Mouse (Mus musculus) hindbrain, embryonic 11.5 days (tissue): ENCODE data around the gene Trpm1. TPM values are rescaled to one million over a fixed set of nuclear protein-coding genes. Genes with fewer than 3 reads are reported as not detected.

ENCODE experiments used
- ATAC-seq: fragments of 200-750 bp; cut with Nextera tagmentation; 2 replicates; pipeline ENCODE4 v1.8.0; 2017; ENCODE audit warnings: mild to moderate bottlenecking, moderate TSS enrichment, moderate library complexity; ENCODE audit not compliant: low FRiP score
- DNase-seq: peaks from one replicate; pipeline ENCODE4 v3.0.0-alpha.2; 2015; ENCODE audit warnings: low spot score
- H3K27ac ChIP-seq: fragments of 300-500 bp; sonication (generic); 2 replicates; pipeline ENCODE4 v1.5.1; 2014; ENCODE audit warnings: mild to moderate bottlenecking, low read depth, low read length
- H3K27me3 ChIP-seq: fragments of 300-500 bp; sonication (generic); 2 replicates; pipeline ENCODE4 v1.6.1; 2014; ENCODE audit warnings: mild to moderate bottlenecking, low read length, moderate library complexity, mixed read lengths; ENCODE audit not compliant: control insufficient read depth, insufficient read depth
- H3K36me3 ChIP-seq: fragments of 300-500 bp; sonication (generic); 2 replicates; pipeline ENCODE4 v1.6.1; 2014; ENCODE audit warnings: mild to moderate bottlenecking, low read length, moderate library complexity, mixed read lengths; ENCODE audit not compliant: control insufficient read depth, insufficient read depth
- H3K4me1 ChIP-seq: fragments of 300-500 bp; sonication (generic); replicated peaks from 2 replicates; pipeline ENCODE4 v1.6.1; 2014; ENCODE audit warnings: low read length, mixed read lengths; ENCODE audit not compliant: control insufficient read depth, insufficient read depth
- H3K4me2 ChIP-seq: fragments of 300-500 bp; sonication (generic); replicated peaks from 2 replicates; pipeline ENCODE4 v1.6.1; 2014; ENCODE audit warnings: mild to moderate bottlenecking, low read depth, low read length
- H3K4me3 ChIP-seq: fragments of 300-500 bp; sonication (generic); 2 replicates; pipeline ENCODE4 v1.5.1; 2014; ENCODE audit warnings: low read depth, low read length
- H3K9ac ChIP-seq: fragments of 300-500 bp; sonication (generic); 2 replicates; pipeline ENCODE4 v1.6.1; 2014; ENCODE audit warnings: low read depth, low read length
- H3K9me3 ChIP-seq: fragments of 300-500 bp; sonication (generic); 2 replicates; pipeline ENCODE4 v1.6.1; 2016; ENCODE audit warnings: low read length; ENCODE audit not compliant: control insufficient read depth
- WGBS: fragments of 180-500 bp; shearing (Covaris S2); extraction: QIAGEN DNeasy Blood & Tissue Kit; methylation state at CpG from one replicate; pipeline ENCODE4 v1.1.7; 2014; 5-methylcytosine and 5-hydroxymethylcytosine counted together
- polyA plus RNA-seq: library from polyadenylated mRNA; unstranded; fragments of >200 nt; fragmentation: Nextera tagmentation; extraction: Ambion mirVana; gene quantifications from 2 replicates; pipeline ENCODE4 v1.2.1, GENCODE M21; 2014

Gene Trpm1
- polyA plus RNA-seq, 1 experiment from 2014 or later: 0.74 TPM

- H3K27me3 ChIP-seq: no peaks in the 10 kb centered on the region
- H3K9me3 ChIP-seq: no peaks in the 10 kb centered on the region
- ATAC-seq (no peak), DNase-seq (peak; percentile 23)
- H3K4me3 ChIP-seq: no peak overlapping the region
- H3K4me2 ChIP-seq: no peak overlapping the region
- no peak overlapping the region for H3K9ac ChIP-seq
- no peaks in the 10 kb centered on the region for H3K4me1 ChIP-seq
- 56% methylated on average over 4 of the region's 4 CpGs for WGBS
- H3K27ac ChIP-seq: no peak overlapping the region
- H3K36me3 ChIP-seq: no peaks in the 10 kb centered on the region
These were observed 93.1 kb downstream of the Trpm1 start for GRCm38 (mm10) chr7:64246713-64247112.

DNA sequence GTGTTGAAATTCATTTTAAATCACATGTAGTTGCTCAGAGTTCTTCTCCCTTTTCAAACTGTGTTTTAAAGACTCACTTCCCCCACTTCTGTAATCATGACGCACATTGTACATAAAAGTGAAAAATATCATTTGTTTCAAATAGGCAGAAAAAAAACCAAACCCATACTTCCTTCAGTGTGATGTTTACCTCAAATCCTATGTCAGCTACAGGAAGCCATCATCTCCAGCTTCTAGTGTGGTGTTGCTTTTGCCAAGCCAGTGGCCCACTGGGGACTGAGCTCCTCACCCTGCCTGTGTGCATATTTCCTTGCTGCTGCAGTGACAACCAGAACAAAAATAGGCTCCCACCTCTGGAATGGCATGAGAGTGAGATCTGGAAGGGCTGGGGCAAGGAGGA, 94.7 kb downstream of the Trpm1 start:
- no peak for ATAC-seq
- Histone ChIP-seq H3K36me3 (no peaks in the 10 kb centered on the region), H3K4me3 (no peak overlapping the region), H3K9ac (no peak overlapping the region), H3K9me3 (no peaks in the 10 kb centered on the region), H3K4me2 (no peak overlapping the region), H3K4me1 (no peaks in the 10 kb centered on the region), H3K27me3 (no peaks in the 10 kb centered on the region), H3K27ac (no peak overlapping the region)
- DNase-seq: no peak
- WGBS: 96% methylated on average over 1 of the region's 1 CpGs

DNA sequence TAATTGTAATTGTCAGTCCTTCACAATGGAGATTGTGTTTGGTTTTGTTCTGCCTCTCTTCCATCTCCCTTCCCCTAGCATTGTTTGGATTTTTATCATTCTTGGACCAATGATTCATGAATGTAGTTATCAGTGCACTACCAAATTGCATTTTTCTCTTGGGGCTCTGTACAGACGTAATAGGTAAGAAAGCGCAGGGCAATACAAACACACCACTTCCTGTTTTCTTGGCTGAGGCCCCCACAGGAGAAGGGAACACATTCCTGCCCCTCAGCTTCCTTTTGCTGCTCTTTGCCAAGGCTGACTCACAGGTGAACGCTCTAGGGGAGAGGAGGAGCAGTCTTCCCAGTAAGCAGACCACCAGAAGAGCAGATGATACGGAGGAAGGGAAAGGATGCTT, 96.1 kb downstream of the Trpm1 start:
- DNase-seq (no peak), ATAC-seq (no peak)
- Histone ChIP-seq H3K27me3 (no peaks in the 10 kb centered on the region), H3K36me3 (no peaks in the 10 kb centered on the region), H3K4me1 (no peaks in the 10 kb centered on the region), H3K4me2 (no peak overlapping the region), H3K27ac (no peak overlapping the region), H3K9me3 (no peaks in the 10 kb centered on the region), H3K4me3 (no peak overlapping the region), H3K9ac (no peak overlapping the region)
- 69% methylated on average over 4 of the region's 4 CpGs for WGBS

DNA sequence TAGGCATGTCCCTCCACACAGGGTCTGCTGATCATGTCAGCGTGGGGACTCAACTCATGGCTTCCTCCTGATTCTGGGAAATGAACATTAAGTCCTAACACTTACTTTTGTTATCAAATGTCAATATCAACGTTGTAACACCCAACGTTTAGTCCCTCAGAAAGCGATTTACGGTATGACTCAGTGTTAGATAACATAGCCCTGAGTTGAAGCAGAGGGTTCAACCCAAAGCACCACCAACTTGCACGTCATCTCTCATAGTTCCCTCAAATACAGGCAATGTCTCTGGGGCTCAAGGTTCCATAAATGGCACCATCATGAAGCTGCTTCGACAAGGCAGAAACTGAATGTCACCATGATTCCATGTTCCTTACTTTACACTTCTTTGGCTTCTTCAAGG, 96.8 kb downstream of the Trpm1 start:
- no peaks in the 10 kb centered on the region for H3K9me3 ChIP-seq
- no peak overlapping the region for H3K9ac ChIP-seq
- ATAC-seq (no peak), DNase-seq (no peak)
- H3K4me2 ChIP-seq: no peak overlapping the region
- 93% methylated on average over 7 of the region's 7 CpGs for WGBS
- H3K36me3 ChIP-seq: no peaks in the 10 kb centered on the region
- H3K4me3 ChIP-seq: no peak overlapping the region
- H3K4me1 ChIP-seq: no peaks in the 10 kb centered on the region
- no peak overlapping the region for H3K27ac ChIP-seq
- no peaks in the 10 kb centered on the region for H3K27me3 ChIP-seq

DNA sequence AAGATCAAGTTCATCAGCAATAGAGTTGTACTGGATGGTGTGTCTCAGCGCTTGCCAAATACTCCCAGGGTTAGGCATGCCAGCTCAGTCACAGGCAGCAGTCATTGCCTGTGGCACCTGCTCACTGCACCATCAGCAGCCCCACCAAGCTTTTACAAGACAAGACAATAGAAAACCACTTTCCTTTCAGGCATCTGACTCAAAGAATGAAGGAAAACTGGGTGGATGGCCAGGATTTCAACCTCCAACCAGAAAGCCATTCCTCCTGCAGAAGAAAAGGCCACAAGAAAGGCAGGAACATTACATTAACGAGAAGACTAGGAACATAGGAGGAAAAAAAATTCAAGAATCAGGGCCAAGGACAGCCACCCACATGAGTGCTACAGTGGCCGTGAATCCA, 100.1 kb downstream of the Trpm1 start:
- Histone ChIP-seq H3K4me2 (no peak overlapping the region), H3K4me1 (no peaks in the 10 kb centered on the region), H3K27me3 (no peaks in the 10 kb centered on the region), H3K36me3 (no peaks in the 10 kb centered on the region), H3K27ac (no peak overlapping the region), H3K9me3 (no peaks in the 10 kb centered on the region), H3K9ac (no peak overlapping the region), H3K4me3 (no peak overlapping the region)
- no peak for DNase-seq
- ATAC-seq: no peak
- WGBS: 91% methylated on average over 3 of the region's 3 CpGs

GRCm38 (mm10) chr7:64265502-64266279, 112.1 kb downstream of the Trpm1 start:
- ATAC-seq (no peak), DNase-seq (no peak)
- Histone ChIP-seq H3K4me2 (no peak overlapping the region), H3K36me3 (no peaks in the 10 kb centered on the region), H3K27me3 (no peaks in the 10 kb centered on the region), H3K4me3 (no peak overlapping the region), H3K9ac (no peak overlapping the region), H3K27ac (no peak overlapping the region), H3K4me1 (no peaks in the 10 kb centered on the region), H3K9me3 (no peaks in the 10 kb centered on the region; the same call in 1 of the 2 replicates)
- WGBS: 88% methylated on average over 13 of the region's 13 CpGs

- Histone ChIP-seq H3K4me1 (no peaks in the 10 kb centered on the region), H3K9me3 (no peaks in the 10 kb centered on the region; the same call in 1 of the 2 replicates), H3K27me3 (no peaks in the 10 kb centered on the region), H3K36me3 (no peaks in the 10 kb centered on the region), H3K4me2 (no peak overlapping the region), H3K27ac (no peak overlapping the region), H3K4me3 (no peak overlapping the region), H3K9ac (no peak overlapping the region)
- 95% methylated on average over 4 of the region's 4 CpGs for WGBS
- ATAC-seq: no peak
- DNase-seq: no peak
These were observed 113.0 kb downstream of the Trpm1 start for GRCm38 (mm10) chr7:64266587-64266986.

GRCm38 (mm10) chr7:64271926-64272325, 118.3 kb downstream of the Trpm1 start:
- no peaks in the 10 kb centered on the region for H3K27me3 ChIP-seq
- H3K4me3 ChIP-seq: no peak overlapping the region
- H3K36me3 ChIP-seq: no peaks in the 10 kb centered on the region
- H3K4me2 ChIP-seq: no peak overlapping the region
- H3K9me3 ChIP-seq: no peaks in the 10 kb centered on the region
- no peak overlapping the region for H3K9ac ChIP-seq
- 19% methylated on average over 4 of the region's 4 CpGs for WGBS
- peak; percentile 94 for ATAC-seq
- peak overlapping the region; percentile 72 for H3K27ac ChIP-seq
- peak; percentile 76 for DNase-seq
- no peaks in the 10 kb centered on the region for H3K4me1 ChIP-seq

DNA sequence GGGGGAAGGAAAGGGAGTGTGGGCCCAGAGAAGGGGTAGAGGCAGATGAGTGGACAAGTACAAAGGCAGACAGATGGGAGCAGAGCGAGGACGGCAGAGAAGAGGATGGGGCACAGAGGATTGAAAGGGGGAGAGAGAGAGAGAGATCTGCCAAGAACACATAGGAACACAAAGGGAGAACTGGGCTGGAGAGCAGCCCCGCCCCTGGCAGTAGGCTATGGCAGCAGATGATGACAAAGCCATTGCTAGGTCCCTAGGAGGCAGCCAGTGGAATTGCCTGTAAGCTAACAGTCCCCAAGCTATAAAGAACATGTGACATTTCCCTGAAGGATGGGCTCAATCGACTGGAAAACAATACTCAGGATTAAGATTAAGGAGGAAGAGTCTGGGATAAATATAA, 121.9 kb downstream of the Trpm1 start:
- no peak overlapping the region for H3K27ac ChIP-seq
- ATAC-seq: 0 out of 2 replicates have a peak, but pooled peaks have one; percentile 43
- no peak overlapping the region for H3K4me2 ChIP-seq
- no peak overlapping the region for H3K4me3 ChIP-seq
- H3K36me3 ChIP-seq: no peaks in the 10 kb centered on the region
- WGBS: 61% methylated on average over 4 of the region's 4 CpGs
- H3K9ac ChIP-seq: no peak overlapping the region
- no peaks in the 10 kb centered on the region for H3K27me3 ChIP-seq
- H3K4me1 ChIP-seq: no peaks in the 10 kb centered on the region
- H3K9me3 ChIP-seq: no peaks in the 10 kb centered on the region
- no peak for DNase-seq
